Mouse (Mus musculus) midbrain, embryonic 15.5 days (tissue): ENCODE data around the gene Slit3. TPM values are rescaled to one million over a fixed set of nuclear protein-coding genes. Genes with fewer than 3 reads are reported as not detected.

Experiments
- ATAC-seq: fragments of 200-750 bp; cut with Nextera tagmentation; replicated peaks from 2 replicates; pipeline ENCODE4 v1.8.0; 2017; ENCODE audit warnings: moderate TSS enrichment
- H3K27ac ChIP-seq: fragments of 300-500 bp; sonication (generic); 2 replicates; pipeline ENCODE4 v1.5.1; 2015; ENCODE audit warnings: mild to moderate bottlenecking, inconsistent platforms
- H3K27me3 ChIP-seq: fragments of 300-500 bp; sonication (generic); replicated peaks from 2 replicates; pipeline ENCODE4 v1.6.1; 2015; ENCODE audit warnings: inconsistent platforms
- H3K36me3 ChIP-seq: fragments of 300-500 bp; sonication (generic); replicated peaks from 2 replicates; pipeline ENCODE4 v1.6.1; 2015; ENCODE audit warnings: inconsistent platforms
- H3K4me1 ChIP-seq: fragments of 300-500 bp; sonication (generic); 2 replicates; pipeline ENCODE4 v1.6.1; 2015; ENCODE audit warnings: inconsistent platforms
- H3K4me2 ChIP-seq: fragments of 300-500 bp; sonication (generic); 2 replicates; pipeline ENCODE4 v1.6.1; 2015; ENCODE audit warnings: inconsistent platforms, mild to moderate bottlenecking, moderate library complexity
- H3K4me3 ChIP-seq: fragments of 300-500 bp; sonication (generic); 2 replicates; pipeline ENCODE4 v1.5.1; 2015; ENCODE audit warnings: mild to moderate bottlenecking, inconsistent platforms
- H3K9ac ChIP-seq: fragments of 300-500 bp; sonication (generic); 2 replicates; pipeline ENCODE4 v1.6.1; 2015; ENCODE audit warnings: mild to moderate bottlenecking, inconsistent platforms
- H3K9me3 ChIP-seq: fragments of 300-500 bp; sonication (generic); 2 replicates; pipeline ENCODE4 v1.6.1; 2016; ENCODE audit warnings: inconsistent platforms
- WGBS: fragments of 180-500 bp; shearing (Covaris S2); methylation state at CpG from one replicate; pipeline ENCODE4 v1.1.7; 2015; ENCODE audit warnings: mixed read lengths; 5-methylcytosine and 5-hydroxymethylcytosine counted together
- polyA plus RNA-seq: library from polyadenylated mRNA; unstranded; fragments of >200 nt; fragmentation: Nextera tagmentation; extraction: Ambion mirVana; gene quantifications from 2 replicates; pipeline ENCODE4 v1.2.1, GENCODE M21; 2015

Gene Slit3
- polyA plus RNA-seq, 1 experiment from 2014 or later, result 5.9 TPM

DNA sequence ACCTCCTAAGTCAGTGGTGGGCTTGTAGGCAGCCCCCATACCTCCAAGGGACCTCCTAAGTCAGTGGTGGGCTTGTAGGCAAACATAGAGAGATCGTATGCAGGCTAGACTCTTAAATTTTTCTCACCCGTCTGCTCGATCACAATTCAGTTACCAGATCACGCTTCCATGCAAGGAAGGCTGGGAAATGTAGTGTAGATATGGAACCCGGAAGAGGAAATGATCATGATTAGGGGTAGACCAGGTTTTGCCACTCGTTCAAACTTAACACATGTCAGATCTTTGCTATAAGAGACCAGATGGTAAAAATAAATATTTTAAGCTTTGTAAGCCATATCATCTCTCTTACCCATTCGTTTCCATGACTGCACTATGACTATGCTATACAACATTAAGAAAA, 258.4 kb downstream of the Slit3 start:
- H3K27ac ChIP-seq, result no peak overlapping the region
- 88% methylated on average over 7 of the region's 7 CpGs for whole genome bisulfite sequencing
- no peak overlapping the region for H3K9ac ChIP-seq
- no peak overlapping the region for H3K4me2 ChIP-seq
- ATAC-seq, result no peak
- peaks cover 29% of the 10 kb centered on the region for H3K27me3 ChIP-seq
- H3K4me1 ChIP-seq, result no peaks in the 10 kb centered on the region
- H3K36me3 ChIP-seq, result no peaks in the 10 kb centered on the region
- no peak overlapping the region for H3K4me3 ChIP-seq
- no peaks in the 10 kb centered on the region for H3K9me3 ChIP-seq

- Histone ChIP-seq H3K36me3 (no peaks in the 10 kb centered on the region), H3K4me1 (no peaks in the 10 kb centered on the region), H3K4me2 (no peak overlapping the region), H3K4me3 (no peak overlapping the region), H3K9me3 (no peaks in the 10 kb centered on the region), H3K27me3 (peaks cover 25% of the 10 kb centered on the region), H3K9ac (no peak overlapping the region), H3K27ac (no peak overlapping the region)
- 78% methylated on average over 1 of the region's 1 CpGs for WGBS
- ATAC-seq, result no peak
These were observed 259.7 kb downstream of the Slit3 start for GRCm38 (mm10) chr11:35380766-35381165.

DNA sequence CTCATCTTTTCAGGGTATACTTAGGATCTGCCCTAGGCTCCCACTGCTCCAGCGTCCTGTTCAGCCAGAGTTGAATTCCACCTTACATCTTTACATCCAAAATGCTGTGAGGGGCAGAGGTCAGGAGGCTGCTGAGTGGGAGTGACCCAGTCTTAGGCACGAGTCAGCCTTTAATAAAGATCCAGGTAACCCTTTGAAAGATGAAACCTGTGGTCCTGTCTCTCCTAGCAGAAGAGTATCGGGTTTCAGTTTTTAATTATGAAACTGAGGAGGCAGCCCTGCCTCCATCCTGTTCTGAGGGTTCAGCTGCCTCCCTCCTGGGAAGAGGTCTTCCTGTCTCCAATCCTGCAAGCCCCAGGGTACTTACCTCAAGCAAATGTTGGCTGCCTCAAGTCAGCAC, 264.4 kb downstream of the Slit3 start:
- ATAC-seq, result no peak

DNA sequence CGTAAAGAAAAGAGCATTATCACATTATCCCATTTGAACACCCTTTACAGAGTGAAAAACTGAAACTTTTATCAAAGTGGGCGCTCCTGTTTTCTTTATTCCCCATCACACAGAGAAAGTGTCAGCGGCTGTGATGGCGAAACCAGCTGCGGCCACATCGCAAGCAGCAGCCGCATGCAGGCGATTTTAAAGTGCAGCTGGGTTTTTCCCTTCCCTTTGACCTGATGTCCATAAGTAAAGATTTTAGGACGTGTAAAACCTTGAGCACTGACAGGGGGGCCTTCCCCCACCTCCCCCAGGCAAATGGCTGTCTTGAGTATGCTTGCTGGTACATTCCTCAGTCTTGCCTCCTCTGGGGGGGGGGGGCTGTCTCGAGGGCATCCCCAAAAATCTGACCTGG, 266.8 kb downstream of the Slit3 start:
- no peak overlapping the region for H3K4me2 ChIP-seq
- peaks cover 6% of the 10 kb centered on the region; the same call in 1 of the 2 replicates for H3K27me3 ChIP-seq

More for the DNA sequence above, 264.4 kb downstream of the Slit3 start:
- Histone ChIP-seq H3K4me2 (no peak overlapping the region), H3K27ac (no peak overlapping the region), H3K4me3 (no peak overlapping the region), H3K27me3 (peaks cover 13% of the 10 kb centered on the region; the same call in 1 of the 2 replicates), H3K4me1 (no peaks in the 10 kb centered on the region), H3K9ac (no peak overlapping the region), H3K9me3 (no peaks in the 10 kb centered on the region), H3K36me3 (no peaks in the 10 kb centered on the region)
- WGBS, result 36% methylated on average over 3 of the region's 3 CpGs

GRCm38 (mm10) chr11:35388471-35388870, 267.4 kb downstream of the Slit3 start:
- Histone ChIP-seq H3K9ac (no peak overlapping the region), H3K27me3 (peaks cover 6% of the 10 kb centered on the region; the same call in 1 of the 2 replicates), H3K4me1 (no peaks in the 10 kb centered on the region), H3K4me3 (no peak overlapping the region), H3K9me3 (no peaks in the 10 kb centered on the region), H3K36me3 (no peaks in the 10 kb centered on the region), H3K27ac (no peak overlapping the region), H3K4me2 (no peak overlapping the region)
- ATAC-seq, result no peak
- WGBS, result 82% methylated on average over 12 of the region's 12 CpGs

More for the DNA sequence above, 266.8 kb downstream of the Slit3 start:
- Histone ChIP-seq H3K27ac (no peak overlapping the region), H3K4me3 (no peak overlapping the region), H3K36me3 (no peaks in the 10 kb centered on the region), H3K9ac (no peak overlapping the region), H3K4me1 (no peaks in the 10 kb centered on the region), H3K9me3 (no peaks in the 10 kb centered on the region)
- 87% methylated on average over 10 of the region's 10 CpGs for WGBS
- ATAC-seq, result no peak

DNA sequence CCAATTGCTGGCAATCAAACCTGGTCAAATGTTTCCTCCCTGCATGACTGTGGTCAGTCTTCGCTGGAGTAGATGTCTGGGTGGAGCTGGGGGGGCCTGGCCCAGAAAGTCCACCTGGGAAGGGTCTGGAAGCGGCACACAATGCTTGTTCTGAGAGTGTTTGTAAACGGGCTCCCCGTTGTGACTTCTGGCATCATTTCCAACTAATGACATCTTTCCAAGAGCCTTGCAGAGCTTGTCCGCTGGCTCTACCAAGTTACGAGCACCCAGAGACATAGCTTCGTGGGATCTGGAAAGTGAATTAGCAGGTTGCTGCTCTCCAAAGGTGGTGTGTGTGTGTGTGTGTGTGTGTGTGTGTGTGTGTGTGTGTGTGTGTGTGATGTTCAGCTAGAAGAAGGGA, 268.3 kb downstream of the Slit3 start:
- H3K27me3 ChIP-seq, result peaks cover under 1% of the 10 kb centered on the region; the same call in 1 of the 2 replicates
- no peaks in the 10 kb centered on the region for H3K36me3 ChIP-seq
- no peak overlapping the region for H3K4me3 ChIP-seq
- no peak for ATAC-seq
- no peak overlapping the region for H3K4me2 ChIP-seq
- H3K27ac ChIP-seq, result no peak overlapping the region
- WGBS, result 84% methylated on average over 7 of the region's 7 CpGs
- H3K9ac ChIP-seq, result no peak overlapping the region
- H3K4me1 ChIP-seq, result no peaks in the 10 kb centered on the region
- H3K9me3 ChIP-seq, result no peaks in the 10 kb centered on the region

- no peaks in the 10 kb centered on the region for H3K27me3 ChIP-seq
These were observed 268.9 kb downstream of the Slit3 start for GRCm38 (mm10) chr11:35389780-35390435.

DNA sequence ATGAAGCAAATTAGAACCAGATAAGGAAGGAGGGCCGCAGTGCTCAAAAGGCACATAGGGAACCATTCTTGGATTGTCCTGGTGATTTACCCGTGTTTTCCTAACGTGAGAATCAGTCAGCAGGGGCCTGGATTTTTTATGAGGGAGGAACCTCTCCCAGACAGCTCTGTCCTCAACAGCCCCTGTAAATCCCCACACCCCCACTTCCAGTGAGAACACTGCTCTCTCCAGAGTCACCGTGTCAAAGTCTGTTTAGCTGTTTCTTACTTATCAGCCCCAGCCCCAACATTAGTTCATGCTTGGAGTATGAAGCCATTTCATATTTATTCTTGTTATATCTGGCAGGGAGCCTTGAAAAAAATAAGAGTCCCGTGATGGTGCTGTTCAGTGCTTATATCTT, 272.8 kb downstream of the Slit3 start:
- WGBS, result 67% methylated on average over 5 of the region's 5 CpGs
- no peak for ATAC-seq
- H3K27me3 ChIP-seq, result no peaks in the 10 kb centered on the region

More at GRCm38 (mm10) chr11:35389780-35390435, 268.9 kb downstream of the Slit3 start:
- H3K4me2 ChIP-seq, result no peak overlapping the region
- 76% methylated on average over 9 of the region's 9 CpGs for WGBS
- H3K9ac ChIP-seq, result no peak overlapping the region
- no peak overlapping the region for H3K4me3 ChIP-seq
- no peaks in the 10 kb centered on the region for H3K9me3 ChIP-seq
- H3K27ac ChIP-seq, result no peak overlapping the region
- ATAC-seq, result no peak
- H3K36me3 ChIP-seq, result no peaks in the 10 kb centered on the region
- no peaks in the 10 kb centered on the region for H3K4me1 ChIP-seq

DNA sequence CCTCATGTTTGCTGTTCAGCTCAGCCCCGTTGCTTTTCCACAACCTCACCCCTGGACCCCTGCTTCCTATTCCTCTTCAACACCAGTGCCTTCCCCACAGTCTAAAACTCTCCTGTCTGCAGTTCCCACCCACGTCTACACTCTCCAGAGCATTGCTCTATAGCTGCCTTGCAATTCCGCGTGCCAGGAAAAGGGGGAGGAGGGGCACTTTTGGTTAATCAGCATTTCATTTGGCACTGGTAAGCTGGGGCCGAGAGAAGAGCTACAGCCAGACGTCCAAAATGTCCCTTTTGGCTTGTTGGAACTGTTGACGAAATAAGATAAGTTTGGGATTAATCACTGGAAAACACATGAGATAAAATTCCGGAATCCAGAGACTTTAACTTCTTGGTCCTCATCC, 274.4 kb downstream of the Slit3 start:
- ATAC-seq, result no peak

More for the DNA sequence above, 272.8 kb downstream of the Slit3 start:
- H3K27ac ChIP-seq, result no peak overlapping the region
- no peaks in the 10 kb centered on the region for H3K36me3 ChIP-seq
- H3K4me1 ChIP-seq, result no peaks in the 10 kb centered on the region
- H3K4me2 ChIP-seq, result no peak overlapping the region
- no peak overlapping the region for H3K9ac ChIP-seq
- no peaks in the 10 kb centered on the region for H3K9me3 ChIP-seq
- no peak overlapping the region for H3K4me3 ChIP-seq

GRCm38 (mm10) chr11:35398353-35398752, 277.3 kb downstream of the Slit3 start:
- H3K4me3 ChIP-seq, result no peak overlapping the region
- WGBS, result 77% methylated on average over 5 of the region's 5 CpGs
- ATAC-seq, result no peak
- no peaks in the 10 kb centered on the region for H3K36me3 ChIP-seq
- H3K4me2 ChIP-seq, result no peak overlapping the region
- H3K27ac ChIP-seq, result no peak overlapping the region
- H3K27me3 ChIP-seq, result no peaks in the 10 kb centered on the region; the same call in 1 of the 2 replicates
- H3K9ac ChIP-seq, result no peak overlapping the region
- no peaks in the 10 kb centered on the region for H3K9me3 ChIP-seq
- no peaks in the 10 kb centered on the region for H3K4me1 ChIP-seq

More for the DNA sequence above, 274.4 kb downstream of the Slit3 start:
- Histone ChIP-seq H3K36me3 (no peaks in the 10 kb centered on the region), H3K27ac (no peak overlapping the region), H3K27me3 (no peaks in the 10 kb centered on the region; the same call in 1 of the 2 replicates), H3K4me2 (no peak overlapping the region), H3K9ac (no peak overlapping the region), H3K9me3 (no peaks in the 10 kb centered on the region), H3K4me1 (no peaks in the 10 kb centered on the region), H3K4me3 (no peak overlapping the region)
- WGBS, result 64% methylated on average over 8 of the region's 8 CpGs

DNA sequence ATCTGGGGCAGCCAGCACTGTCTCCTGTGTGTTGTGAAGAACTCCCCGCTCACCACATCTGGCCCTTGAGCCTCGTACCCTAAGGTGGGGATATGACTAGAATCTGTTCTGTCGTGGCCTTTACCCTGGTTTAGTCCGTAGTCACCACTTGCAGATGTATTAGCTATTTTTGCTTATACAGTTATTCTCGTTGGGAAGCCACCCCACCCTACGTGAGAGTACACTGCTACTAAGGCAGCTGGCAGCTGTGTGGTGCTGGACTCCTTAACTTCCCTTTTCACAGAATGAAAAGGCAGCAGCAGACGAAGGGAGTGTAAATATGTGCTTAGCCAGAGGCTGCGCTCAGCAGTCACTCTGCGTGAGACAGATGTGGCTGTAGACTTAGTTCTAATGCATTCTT, 282.5 kb downstream of the Slit3 start:
- H3K36me3 ChIP-seq, result no peaks in the 10 kb centered on the region
- no peak overlapping the region for H3K9ac ChIP-seq
- no peak overlapping the region for H3K4me2 ChIP-seq
- WGBS, result 84% methylated on average over 9 of the region's 9 CpGs
- no peaks in the 10 kb centered on the region for H3K9me3 ChIP-seq
- H3K27me3 ChIP-seq, result peaks cover 17% of the 10 kb centered on the region
- no peak for ATAC-seq
- H3K4me1 ChIP-seq, result peaks cover 7% of the 10 kb centered on the region; the same call in 1 of the 2 replicates
- no peak overlapping the region for H3K4me3 ChIP-seq
- no peak overlapping the region for H3K27ac ChIP-seq

GRCm38 (mm10) chr11:35406045-35406444, 285.0 kb downstream of the Slit3 start:
- H3K4me3 ChIP-seq, result no peak overlapping the region
- no peaks in the 10 kb centered on the region for H3K36me3 ChIP-seq
- 33% methylated on average over 3 of the region's 3 CpGs for WGBS
- no peak overlapping the region for H3K4me2 ChIP-seq
- H3K9ac ChIP-seq, result no peak overlapping the region
- peaks cover 23% of the 10 kb centered on the region; the same call in 1 of the 2 replicates for H3K27me3 ChIP-seq
- no peak for ATAC-seq
- no peak overlapping the region for H3K27ac ChIP-seq
- H3K4me1 ChIP-seq, result peaks cover 7% of the 10 kb centered on the region; the same call in 1 of the 2 replicates
- H3K9me3 ChIP-seq, result no peaks in the 10 kb centered on the region

- no peak overlapping the region for H3K4me2 ChIP-seq
- peaks cover 23% of the 10 kb centered on the region; the same call in 1 of the 2 replicates for H3K27me3 ChIP-seq
- H3K9me3 ChIP-seq, result no peaks in the 10 kb centered on the region
- H3K4me1 ChIP-seq, result peaks cover 7% of the 10 kb centered on the region; the same call in 1 of the 2 replicates
- H3K36me3 ChIP-seq, result no peaks in the 10 kb centered on the region
- no peak overlapping the region for H3K9ac ChIP-seq
- WGBS, result 55% methylated on average over 6 of the region's 6 CpGs
- no peak for ATAC-seq
- no peak overlapping the region for H3K4me3 ChIP-seq
- H3K27ac ChIP-seq, result no peak overlapping the region
These were observed 285.5 kb downstream of the Slit3 start for GRCm38 (mm10) chr11:35406522-35406921.
